Mouse (Mus musculus): ENCODE results near the gene Smad6.

Smad6 gene

DNA sequence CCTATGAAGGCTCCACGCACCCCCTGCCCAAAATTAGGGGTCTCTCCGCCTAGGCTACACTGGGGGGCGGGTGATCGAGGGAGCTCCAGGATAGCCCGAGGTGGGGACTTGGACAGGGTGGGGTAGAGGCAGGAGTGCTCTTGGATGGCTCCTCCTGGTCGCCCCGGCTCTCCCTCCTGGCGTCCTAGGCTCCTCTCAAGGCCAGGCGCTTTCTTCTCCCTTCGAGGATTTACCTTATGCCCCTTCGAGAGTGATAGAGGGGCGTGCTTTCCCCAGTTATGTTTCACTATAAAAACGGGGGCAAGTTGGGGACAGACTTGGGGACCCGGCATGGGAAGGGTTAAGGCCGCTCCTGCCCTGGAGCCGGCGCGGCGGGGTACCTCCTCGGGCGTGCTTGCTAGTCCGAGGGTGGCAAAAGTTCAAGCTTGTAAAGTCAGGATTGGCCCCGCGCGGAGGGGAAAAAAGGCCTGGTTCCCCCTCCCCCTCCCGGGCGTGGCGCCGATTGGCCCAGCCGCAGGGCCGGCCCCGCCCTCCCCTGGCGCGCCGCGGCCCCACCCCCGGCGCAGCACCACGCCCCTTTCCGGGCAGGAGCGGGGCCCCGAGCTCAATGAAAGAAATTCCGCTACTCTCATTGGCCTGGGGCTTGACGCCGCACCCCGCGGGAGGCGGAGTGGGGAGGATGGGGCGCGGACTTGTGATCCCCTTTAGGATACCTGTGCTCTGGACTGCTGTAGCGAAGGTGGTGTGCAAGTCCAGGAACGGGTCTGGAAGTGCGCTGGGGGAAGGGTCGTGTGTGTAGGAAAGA, 905 bp upstream of the Smad6 start:
- DNase-seq (ENCODE audit: low spot score in 2 of 2) = peak; percentile 97 to 98

DNA sequence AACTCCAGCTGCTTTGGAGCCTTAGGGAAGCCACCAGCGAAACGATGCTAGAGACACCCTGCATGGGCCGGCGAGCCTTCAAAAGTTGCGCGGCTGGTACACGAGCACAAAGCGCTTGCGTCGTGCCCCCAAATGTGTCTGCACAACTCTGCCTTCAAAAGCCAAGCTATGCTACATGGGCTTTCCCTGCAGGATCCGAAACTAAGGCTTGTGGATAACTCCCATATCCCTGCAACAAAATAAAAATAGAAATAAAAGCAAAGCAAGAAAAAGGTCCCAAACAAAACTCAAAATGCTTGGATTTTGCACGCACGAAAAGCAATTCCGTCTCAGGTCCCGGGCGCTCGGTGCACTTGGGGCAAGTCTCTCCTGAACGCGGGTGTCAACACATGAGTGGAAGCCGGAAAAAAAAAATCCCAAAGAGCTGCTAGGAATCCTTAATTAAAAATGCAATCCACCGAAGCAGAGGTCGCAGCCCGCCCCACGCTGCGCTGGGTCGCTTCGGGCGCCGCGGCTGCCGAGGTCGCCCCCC, 474 bp downstream of the Smad6 start:
- peak in 1 of 2 experiments; percentile 26 for DNase-seq (ENCODE audit: low spot score in 2 of 2)

DNA sequence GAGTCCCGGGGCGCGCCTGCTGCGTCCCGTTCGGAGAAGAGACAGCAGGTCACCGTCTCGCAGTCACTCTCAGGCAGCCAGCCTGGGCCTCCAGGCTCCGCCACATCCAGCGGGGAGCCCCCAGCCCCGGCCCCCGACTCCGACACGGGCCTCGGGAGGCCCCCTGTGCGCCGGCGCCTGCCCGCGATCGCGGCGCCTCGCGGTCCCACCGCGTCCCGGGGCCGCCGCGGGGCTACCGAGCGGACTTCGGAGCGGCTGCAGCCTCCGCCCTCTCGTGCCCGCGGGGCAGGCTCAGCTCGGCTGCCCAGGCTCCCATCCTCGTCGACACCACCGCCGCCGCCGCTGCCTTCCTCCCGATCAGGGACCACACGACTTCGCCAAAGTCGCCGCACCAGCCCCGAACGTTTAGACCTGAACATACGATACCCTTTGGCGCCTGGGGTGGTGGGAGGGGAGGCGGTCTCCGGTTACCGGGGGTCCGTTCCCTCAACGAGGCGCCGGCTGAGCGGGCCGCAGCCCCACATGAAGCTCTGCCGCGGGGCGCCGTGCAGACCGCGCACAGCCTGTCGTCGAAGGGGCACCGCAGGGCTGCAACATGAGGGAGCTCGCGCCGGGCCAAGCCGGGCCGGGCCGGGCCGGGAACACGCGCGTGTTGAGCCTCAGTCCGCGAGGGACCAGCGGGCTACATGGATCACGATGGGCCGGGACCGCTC, 1.1 kb downstream of the Smad6 start:
- DNase-seq (ENCODE audit: low spot score in 2 of 2) = peak in 1 of 2 experiments; percentile 31

DNA sequence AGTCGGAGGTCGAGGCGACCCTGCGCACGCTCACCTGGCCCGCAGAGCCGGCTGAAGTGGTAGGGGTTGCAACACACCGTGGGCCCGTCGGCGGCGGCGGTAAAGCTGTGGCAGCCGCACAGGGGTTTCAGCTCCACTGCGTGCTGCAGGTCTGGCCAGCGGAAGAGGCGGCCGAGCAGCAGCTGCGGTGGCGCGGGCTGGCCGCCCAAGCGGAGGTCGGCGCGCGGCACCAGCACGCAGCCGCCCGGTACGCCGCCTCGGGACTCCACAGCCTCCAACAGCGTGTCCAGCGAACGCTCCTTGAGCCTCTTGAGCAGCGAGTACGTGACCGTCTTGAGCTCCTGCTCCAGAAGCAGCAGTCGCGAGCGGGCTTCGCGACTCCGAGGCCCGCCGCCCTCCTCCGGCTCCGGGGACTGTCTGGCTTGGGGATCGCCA, 1.7 kb downstream of the Smad6 start:
- DNase-seq (ENCODE audit: low spot score in 2 of 2) = peak; percentile 26 to 27

DNA sequence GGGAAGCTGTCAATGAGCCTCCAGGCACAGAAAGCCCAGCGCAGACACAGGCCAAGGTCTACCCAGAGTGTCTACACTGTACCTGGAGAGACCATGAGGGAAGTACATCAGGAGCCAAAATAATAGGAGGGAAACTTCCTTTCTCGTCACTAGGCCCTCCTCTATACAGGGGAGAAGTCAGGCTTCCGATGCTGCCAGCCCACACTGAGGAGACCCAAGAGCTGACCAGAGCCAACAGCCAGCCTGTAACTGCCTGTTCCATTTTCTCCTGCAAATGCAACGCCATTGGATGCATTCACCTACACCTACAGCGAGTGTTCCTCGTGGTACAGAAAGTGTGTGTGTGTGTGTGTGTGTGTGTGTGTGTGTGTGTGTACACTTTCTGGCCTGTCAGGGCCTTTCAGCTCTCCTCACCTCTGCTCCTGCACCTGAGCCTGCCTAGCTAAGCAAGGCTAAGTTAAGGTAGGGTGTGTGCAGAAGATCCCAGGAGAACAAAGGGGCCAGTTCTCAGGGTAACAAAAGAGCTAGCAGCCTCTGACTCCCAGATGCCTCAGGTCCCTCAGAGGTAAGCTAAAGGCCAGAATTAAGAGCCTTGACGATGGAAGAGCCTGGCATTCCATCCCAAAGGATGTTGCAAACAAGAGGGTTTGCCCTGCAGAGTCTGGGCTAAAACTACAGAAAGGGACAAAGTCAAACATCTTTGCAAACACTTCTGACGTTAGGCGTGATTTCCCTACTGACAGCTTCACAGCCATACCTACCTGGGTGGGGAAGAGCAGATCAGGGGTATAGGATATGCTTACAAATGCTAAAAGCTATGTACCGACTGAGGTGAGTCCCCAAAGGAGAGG, 2.6 kb downstream of the Smad6 start:
- peak in 1 of 2 experiments; percentile 20 for DNase-seq (ENCODE audit: low spot score in 2 of 2)

DNA sequence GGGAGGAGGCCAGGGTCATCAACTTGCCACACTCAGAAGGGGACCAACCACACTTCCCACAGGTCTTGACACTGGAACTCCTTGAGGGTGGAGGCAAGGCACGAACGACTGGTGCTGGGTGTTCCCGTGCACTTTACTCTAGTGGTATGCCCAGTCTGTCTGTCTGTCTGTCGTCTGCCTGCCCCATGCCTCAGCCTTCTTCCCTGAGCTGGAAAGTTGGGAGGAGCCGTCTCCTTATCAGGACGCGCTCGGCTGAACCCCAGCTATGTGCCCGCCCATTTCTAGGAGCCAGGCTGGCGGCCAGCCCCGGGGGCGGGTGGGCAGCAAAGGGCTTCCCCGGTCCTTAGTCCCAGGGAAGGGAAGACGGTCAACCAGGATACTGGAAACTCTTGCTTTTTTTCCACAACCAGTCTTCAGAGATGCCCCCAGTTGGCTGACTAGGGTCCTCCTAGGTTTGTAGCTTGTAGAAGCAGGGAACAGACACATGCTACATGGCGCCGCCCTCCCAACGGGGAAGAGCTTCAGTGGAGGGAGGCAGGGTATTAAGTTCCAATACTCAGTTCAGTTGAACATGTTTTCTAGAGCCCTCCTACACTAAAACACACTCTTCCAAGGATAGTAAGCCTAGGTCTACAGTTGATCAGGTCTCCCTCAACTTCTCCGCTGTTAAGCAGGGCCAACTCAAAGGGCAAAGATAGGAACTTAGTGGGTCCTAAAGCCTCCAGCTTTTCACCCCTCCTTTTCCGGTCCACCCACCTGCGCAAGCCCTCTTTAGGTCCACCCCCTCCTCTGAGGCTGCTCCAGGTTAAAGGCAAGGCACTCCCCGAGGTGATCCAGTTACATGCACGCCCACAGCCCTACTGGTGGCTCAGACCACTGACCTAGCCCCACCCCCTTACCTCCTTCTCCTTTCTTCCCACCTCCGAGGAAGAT, 3.7 kb downstream of the Smad6 start:
- peak; percentile 71 to 83 for DNase-seq (ENCODE audit: low spot score in 2 of 2)

DNA sequence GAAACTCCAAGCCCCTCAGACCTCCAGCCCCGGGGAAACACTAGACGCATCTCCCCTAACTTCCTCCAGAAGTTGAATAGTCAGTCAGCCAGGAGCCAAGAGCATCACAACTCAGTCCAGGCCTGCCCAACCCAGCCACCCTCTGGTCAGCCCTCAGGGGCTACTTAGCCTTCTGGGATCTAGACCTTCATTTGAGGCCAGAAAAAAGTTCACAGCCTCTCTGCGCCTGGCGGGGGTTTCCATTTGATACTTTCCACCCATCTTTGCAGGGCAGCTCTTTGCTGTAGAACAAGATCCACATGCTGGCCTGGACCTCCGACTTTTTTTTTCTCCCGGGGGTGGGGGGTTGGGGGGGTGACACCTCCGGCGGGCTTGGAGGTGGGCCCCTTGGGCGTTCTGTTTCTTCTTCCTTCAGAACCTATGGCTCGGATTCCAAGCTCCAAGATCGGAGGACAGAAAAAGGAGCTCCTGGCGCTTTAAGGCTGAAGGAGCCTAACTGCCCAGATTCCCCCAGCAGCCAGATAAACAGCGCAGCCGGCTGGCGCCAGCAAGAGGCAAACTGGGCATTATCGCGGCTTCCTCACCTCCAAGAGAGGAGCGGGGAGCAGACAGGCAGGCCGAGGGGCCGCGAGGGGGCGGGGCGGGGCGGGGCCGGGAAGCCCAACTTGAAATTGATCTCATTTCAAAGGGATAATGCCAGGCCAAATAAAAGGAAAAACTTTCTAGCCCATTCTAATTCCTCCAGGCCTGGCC, 5.0 kb downstream of the Smad6 start:
- peak; percentile 44 to 64 for DNase-seq (ENCODE audit: low spot score in 2 of 2)

DNA sequence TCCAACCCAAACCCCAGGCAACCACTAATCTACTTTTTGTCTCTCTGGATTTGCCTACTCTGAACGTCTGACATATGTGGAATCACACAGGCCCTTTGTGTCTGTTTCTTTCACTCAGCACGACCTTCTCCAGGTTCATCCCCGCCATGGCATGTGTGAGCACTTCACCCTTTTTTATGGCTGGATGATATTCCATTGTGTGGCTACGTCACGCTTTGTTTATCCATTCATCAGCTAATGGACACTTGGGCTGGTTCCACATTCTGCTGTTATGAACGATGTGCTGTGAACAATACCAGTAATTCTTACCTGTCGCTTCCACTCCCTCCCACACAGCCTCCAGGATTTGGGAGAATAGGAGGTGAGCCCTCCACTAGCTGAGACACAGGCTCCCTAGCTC, 5.8 kb downstream of the Smad6 start:
- no peak for DNase-seq (ENCODE audit: low spot score in 2 of 2)

DNA sequence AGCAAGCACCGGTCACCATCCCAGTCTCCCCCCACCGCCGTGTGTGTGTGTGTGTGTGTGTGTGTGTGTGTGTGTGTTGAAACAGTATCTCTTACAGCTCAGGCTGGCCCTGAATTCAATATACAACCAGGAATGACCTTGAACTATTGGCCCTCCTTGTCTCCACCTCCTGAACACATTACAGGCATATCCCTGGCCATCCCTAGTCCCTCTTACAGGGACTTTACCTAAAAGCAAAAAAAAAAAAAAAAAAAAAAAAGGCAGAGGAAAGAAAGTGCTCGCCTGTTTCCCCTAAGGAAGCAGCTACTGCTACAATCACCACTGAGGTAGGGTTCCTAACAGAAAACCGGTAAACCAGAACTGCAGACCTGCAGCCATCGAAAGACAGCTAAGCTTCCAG, 7.1 kb downstream of the Smad6 start:
- no peak for DNase-seq (ENCODE audit: low spot score in 2 of 2)

DNA sequence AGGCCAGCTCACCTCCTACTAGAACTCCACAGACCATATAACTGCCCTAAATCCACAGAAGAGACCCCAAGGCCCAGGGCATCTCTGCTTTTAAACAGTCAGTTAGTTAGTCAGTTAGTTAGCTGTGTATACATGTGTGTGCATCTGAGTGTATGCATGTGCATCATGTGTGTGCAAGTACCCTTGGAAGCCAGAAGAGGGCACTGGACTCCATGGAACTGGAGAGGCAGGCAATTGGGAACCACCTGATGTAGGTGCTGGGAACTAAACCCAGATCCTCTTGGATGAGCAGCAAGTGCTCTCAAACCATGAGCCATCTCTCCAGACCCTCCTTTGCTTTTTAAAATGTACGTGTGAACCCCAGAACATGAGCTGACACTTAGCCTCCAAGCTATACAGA, 10.5 kb downstream of the Smad6 start:
- DNase-seq (ENCODE audit: low spot score in 2 of 2) = no peak

DNA sequence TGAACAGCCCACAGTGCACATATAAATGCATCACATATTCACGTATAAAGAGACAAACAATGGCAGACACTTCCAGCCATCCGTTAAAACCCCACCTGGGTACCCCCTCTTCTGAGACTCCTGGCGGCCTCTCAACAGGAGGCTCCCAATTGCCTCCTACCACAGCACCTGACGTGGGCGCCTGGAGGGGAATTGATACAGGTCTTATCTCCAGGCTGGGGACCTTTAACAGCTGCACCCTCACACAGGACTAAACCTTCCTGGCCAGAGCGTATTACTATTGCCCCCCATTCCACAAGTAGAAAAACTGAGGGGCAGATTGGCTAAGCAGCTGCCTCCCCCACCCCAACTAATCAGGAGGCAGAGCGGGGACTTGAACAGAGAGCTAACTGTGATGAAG, 18.9 kb downstream of the Smad6 start:
- DNase-seq (ENCODE audit: low spot score in 2 of 2) = no peak

DNA sequence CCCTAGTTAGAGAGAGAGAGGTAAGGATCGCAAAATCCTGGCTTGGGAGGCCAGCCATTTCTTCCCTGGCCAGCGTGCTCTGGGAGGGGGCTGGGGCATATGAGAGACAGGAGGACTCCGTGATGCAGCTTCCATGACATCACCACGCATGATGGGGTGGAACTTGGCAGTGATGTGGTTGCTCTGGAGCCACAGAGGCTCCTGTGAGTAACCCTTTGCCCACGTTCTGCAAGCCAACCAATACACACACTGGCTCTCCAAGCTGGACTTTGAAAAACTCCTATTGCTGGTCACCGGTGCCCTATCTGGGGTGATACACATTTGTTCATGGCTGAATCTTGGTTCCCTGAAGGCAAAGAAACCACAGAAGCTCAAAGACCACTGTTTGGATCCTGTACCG, 20.8 kb downstream of the Smad6 start:
- no peak for DNase-seq (ENCODE audit: low spot score in 2 of 2)

DNA sequence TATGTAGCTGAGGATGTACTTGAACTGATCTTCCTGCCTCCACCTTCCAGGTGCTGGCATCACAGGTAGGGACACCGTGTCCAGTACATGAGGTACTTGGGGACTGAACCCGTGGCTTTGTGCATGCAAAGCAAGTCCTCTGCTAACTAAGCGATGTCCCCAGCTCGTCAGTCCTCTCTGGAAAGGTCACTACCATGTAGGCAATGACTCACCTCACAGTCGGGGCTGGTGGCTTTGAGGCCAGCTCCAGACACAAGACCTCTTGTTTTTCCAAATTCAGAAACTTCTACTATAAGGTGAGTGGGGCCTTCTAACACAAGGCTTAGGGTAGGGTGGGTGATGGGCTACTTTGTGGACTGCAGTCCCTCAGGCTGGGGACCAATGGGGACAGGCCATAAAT, 21.8 kb downstream of the Smad6 start:
- no peak for DNase-seq (ENCODE audit: low spot score in 2 of 2)

DNA sequence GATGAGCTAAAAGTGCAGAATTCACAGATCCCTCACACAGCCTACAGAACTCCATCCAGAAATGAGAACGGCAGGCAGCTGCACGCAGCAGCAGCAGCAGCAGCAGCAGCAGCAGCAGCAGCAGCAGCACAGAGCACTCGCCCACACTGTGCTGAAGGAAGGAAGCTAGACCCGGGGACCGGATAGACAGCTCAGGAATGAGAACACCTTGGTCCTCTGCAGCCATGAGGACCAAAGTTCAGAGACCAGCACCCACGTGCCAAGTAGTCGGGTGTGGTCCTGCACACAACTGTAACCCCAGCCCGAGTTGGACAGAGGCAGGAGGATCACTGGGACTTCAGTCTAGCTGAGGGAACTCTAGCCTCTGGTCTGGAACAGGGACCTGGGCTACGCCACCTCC, 22.7 kb downstream of the Smad6 start:
- no peak for DNase-seq (ENCODE audit: low spot score in 2 of 2)

DNA sequence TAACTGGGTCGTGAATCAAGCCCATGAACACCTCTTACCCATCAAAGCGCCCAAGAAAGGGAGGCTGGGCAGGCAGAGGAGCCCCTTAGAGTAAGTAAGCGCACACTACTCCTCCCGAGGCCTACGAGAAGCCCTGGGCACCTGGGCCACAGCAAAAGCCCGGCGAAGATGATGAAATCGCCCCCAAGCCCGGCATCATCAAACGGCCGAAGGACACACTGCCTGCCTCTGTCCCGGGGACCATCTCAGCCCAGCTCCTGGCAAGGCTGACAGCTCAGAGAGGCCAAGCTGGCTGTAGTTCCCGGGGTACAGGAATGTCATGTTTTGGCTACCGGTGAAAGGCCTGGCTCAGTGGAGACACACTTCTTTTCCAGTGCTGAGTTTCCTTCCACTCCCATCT, 23.8 kb downstream of the Smad6 start:
- DNase-seq (ENCODE audit: low spot score in 2 of 2) = no peak

DNA sequence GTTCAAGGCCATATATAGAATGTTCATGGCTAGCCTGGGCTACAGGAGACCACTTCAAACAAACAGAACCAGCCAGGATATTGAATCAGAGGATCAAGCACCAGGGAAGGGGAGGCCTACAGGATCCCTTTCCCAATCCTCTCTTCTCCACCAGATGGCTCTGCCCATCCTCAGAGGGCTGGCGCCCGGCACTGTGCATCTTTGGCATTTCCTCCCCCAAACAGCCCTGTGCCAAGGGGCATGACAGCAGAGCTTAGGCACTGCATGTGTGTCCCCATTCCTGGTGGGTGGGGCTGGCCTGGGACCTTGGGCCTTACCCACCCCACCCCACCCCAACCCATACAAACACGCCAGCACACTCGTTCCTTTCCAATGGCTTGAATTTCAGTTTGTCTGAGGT, 24.4 kb downstream of the Smad6 start:
- DNase-seq (ENCODE audit: low spot score in 2 of 2) = no peak

DNA sequence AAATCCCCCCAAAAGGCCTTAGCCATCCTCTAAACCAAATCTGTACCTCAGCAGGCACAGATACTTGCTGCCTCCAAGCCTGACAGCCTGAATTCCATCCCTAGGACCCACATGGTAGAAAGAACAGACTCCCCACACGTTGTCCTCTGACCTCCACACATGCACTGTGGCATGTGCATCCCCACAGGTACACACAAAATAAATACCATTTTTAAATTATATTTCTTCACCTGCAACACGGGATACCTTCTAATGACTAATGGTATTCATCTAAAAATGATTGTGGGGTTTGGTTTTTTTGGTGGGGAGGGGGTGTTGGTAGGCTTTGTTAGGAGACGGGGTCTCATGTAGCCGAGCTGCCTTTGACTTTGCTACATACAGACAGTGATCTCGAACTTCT, 28.6 kb downstream of the Smad6 start:
- no peak for DNase-seq (ENCODE audit: low spot score in 2 of 2)

DNA sequence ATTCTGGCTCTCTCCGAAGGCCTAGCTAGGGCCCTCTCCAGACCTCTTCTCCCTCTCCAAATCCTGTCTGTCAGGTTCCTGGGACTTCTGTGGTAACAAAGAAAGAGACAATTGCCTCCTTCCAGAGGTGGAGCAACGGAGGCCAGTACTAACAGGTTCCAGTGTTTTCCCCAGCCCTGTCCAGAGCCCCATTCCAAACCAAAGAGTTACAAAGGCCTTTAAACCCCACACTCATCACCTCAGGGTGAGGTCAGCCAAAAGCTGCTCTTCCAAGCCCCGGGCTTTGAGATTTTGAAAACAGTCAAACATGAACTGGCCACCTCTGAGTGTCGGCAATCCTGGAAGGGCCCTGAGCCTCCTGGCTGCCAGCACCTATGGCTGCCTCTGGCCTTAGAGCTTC, 29.1 kb downstream of the Smad6 start:
- DNase-seq (ENCODE audit: low spot score in 2 of 2) = no peak

DNA sequence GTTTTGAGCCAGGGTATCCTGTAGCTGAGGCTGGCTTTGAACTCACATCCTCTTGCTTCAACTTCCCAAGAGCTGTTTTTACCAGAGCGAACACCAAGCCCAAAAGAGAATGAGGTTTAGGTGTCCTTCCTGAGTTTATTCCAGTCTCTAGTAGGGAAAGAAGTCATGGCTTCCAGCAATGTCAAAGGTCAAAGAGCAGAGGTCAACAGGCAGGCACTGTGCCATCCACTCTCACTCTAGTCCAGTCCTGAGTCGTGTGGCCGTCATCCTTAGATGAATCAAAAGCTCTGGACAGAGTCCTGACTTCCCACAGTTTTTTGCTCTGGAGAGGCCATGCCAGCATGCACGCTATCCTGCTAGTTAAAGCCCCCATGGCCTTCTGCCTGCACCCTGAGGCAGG, 30.7 kb downstream of the Smad6 start:
- no peak for DNase-seq (ENCODE audit: low spot score in 2 of 2)

DNA sequence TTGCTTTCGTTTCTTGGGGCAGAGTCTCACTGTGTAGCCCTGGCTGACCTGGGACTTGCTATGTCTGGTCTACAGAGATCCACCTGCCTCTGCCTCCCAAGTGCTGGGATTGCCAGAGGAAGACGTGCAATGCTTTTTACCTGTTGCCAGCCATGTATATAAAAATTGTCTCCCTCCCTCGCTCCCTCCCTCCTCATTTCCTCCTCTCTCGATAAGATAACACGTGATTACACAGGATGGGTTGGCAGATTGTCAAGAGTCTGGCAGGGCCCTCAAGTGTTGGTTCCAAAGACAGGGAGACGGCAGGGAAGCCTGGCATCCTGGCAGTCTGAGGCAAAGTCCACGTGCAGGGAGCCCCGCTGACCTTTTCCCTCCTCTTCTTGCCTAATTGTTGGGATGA, 32.2 kb downstream of the Smad6 start:
- DNase-seq (ENCODE audit: low spot score in 2 of 2) = peak in 1 of 2 experiments; percentile 65

Measured in urinary bladder, postnatal 36 days (tissue).